Mouse (Mus musculus): Measurements from ENCODE around the gene Carmil1. TPM values are rescaled to one million over a fixed set of nuclear protein-coding genes. Genes with fewer than 3 reads are reported as not detected.
A peak's percentile ranks its signal among the peaks of the same experiment; 100 is the strongest.

Gene Carmil1
- total and polyA plus RNA-seq, 3 experiments: 1.2 to 6.9 (median 4.4) TPM

DNA sequence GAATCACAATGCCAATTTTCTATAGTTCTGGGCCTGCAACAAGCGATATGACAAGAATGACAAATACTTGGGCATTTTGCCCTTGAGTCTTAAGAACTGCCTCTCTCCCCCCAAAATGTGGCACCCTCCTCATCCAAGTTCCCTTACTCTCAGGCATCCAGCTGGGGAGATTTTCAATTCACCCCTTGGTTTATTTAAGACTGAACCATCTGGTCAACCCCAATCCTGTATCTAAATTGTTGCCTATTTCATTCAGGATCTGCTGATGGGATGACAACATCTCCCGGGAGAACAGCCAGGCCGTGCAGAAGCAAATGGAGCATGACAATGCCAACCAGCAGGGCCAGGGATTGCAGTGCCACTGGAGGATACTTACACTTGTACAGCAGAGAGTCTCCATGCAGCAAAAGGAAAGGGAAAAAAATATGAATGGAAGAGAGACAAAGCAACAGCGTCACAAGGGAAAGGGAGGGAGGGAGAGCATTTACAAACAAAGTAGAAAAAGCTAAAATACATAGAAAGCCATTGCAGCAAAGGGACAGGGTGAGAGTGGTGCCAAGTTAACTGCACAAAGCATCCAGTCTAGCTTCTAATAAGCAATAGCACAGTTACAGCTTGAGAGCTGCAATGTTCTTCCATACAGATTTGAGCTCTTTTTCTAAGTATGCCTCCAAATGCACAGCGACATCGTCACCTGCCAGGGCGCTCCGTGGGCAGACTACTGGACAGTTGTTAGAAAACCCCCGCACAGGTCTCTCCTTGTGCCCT lies 231.1 kb downstream of the Carmil1 start:
- DNase-seq: no peak
- no peak overlapping the region for H3K27ac ChIP-seq
- TF ChIP-seq POLR2A (IDR thresholded peaks at IDR 0.05; ENCODE audit: insufficient read depth, low read depth, low read length) (no peak), CTCF (IDR thresholded peaks at IDR 0.05) (no peak), EP300 (IDR thresholded peaks at IDR 0.05; ENCODE audit: insufficient read depth, low read depth, low read length) (no peak)
- H3K4me1 ChIP-seq (ENCODE audit: control insufficient read depth, insufficient read depth, low read length): no peaks in the 10 kb centered on the region
- no peaks in the 10 kb centered on the region for H3K27me3 ChIP-seq (ENCODE audit: control insufficient read depth, insufficient read depth, low read length)
- H3K4me3 ChIP-seq: no peak overlapping the region
- H3K36me3 ChIP-seq (ENCODE audit: control insufficient read depth, insufficient read depth, low read length): no peaks in the 10 kb centered on the region
- no peak overlapping the region for H3K9ac ChIP-seq (ENCODE audit: low read depth, low read length)
- intact Hi-C loops (cut with DNase I): no loop called here
- 82% methylated on average over 9 of the region's 9 CpGs for WGBS
- no peaks in the 10 kb centered on the region for H3K79me2 ChIP-seq (replicated peaks; ENCODE audit: control insufficient read depth, insufficient read depth, low read length)

- Histone ChIP-seq H3K4me3 (no peak overlapping the region), H3K9ac (ENCODE audit: low read depth, low read length) (no peak overlapping the region), H3K27me3 (ENCODE audit: control insufficient read depth, insufficient read depth, low read length) (no peaks in the 10 kb centered on the region), H3K4me1 (ENCODE audit: control insufficient read depth, insufficient read depth, low read length) (no peaks in the 10 kb centered on the region), H3K79me2 (replicated peaks; ENCODE audit: control insufficient read depth, insufficient read depth, low read length) (no peaks in the 10 kb centered on the region), H3K36me3 (ENCODE audit: control insufficient read depth, insufficient read depth, low read length) (no peaks in the 10 kb centered on the region), H3K27ac (no peak overlapping the region)
- no peak for TF ChIP-seq CTCF (IDR thresholded peaks at IDR 0.05)
- no peak for DNase-seq
- intact Hi-C loops (cut with DNase I): no loop called here
- 89% methylated on average over 6 of the region's 6 CpGs for WGBS
These were observed 232.0 kb downstream of the Carmil1 start for GRCm38 (mm10) chr13:24048611-24049010.

GRCm38 (mm10) chr13:24045271-24045670 lies 235.3 kb downstream of the Carmil1 start:
- TF ChIP-seq EP300 (IDR thresholded peaks at IDR 0.05; ENCODE audit: insufficient read depth, low read depth, low read length): no peak
- TF ChIP-seq CTCF (IDR thresholded peaks at IDR 0.05): no peak
- TF ChIP-seq POLR2A (IDR thresholded peaks at IDR 0.05; ENCODE audit: insufficient read depth, low read depth, low read length): no peak
- H3K79me2 ChIP-seq (replicated peaks; ENCODE audit: control insufficient read depth, insufficient read depth, low read length): no peaks in the 10 kb centered on the region
- no peaks in the 10 kb centered on the region for H3K36me3 ChIP-seq (ENCODE audit: control insufficient read depth, insufficient read depth, low read length)
- H3K4me3 ChIP-seq: no peak overlapping the region
- H3K4me1 ChIP-seq (ENCODE audit: control insufficient read depth, insufficient read depth, low read length): no peaks in the 10 kb centered on the region
- intact Hi-C loops (cut with DNase I): no loop called here
- no peaks in the 10 kb centered on the region for H3K27me3 ChIP-seq (ENCODE audit: control insufficient read depth, insufficient read depth, low read length)
- H3K9ac ChIP-seq (ENCODE audit: low read depth, low read length): no peak overlapping the region
- 82% methylated on average over 3 of the region's 3 CpGs for WGBS
- H3K27ac ChIP-seq: no peak overlapping the region
- DNase-seq: no peak

GRCm38 (mm10) chr13:24040221-24040620 lies 240.4 kb downstream of the Carmil1 start:
- H3K4me1 ChIP-seq (ENCODE audit: control insufficient read depth, insufficient read depth, low read length): no peaks in the 10 kb centered on the region
- intact Hi-C loops (cut with DNase I): no loop called here
- H3K36me3 ChIP-seq (ENCODE audit: control insufficient read depth, insufficient read depth, low read length): no peaks in the 10 kb centered on the region
- no peak overlapping the region for H3K27ac ChIP-seq
- H3K4me3 ChIP-seq: no peak overlapping the region
- no peak for DNase-seq
- no peak overlapping the region for H3K9ac ChIP-seq (ENCODE audit: low read depth, low read length)
- no peaks in the 10 kb centered on the region for H3K27me3 ChIP-seq (ENCODE audit: control insufficient read depth, insufficient read depth, low read length)
- no peaks in the 10 kb centered on the region for H3K79me2 ChIP-seq (replicated peaks; ENCODE audit: control insufficient read depth, insufficient read depth, low read length)
- TF ChIP-seq CTCF (IDR thresholded peaks at IDR 0.05) (no peak), POLR2A (IDR thresholded peaks at IDR 0.05; ENCODE audit: insufficient read depth, low read depth, low read length) (no peak), EP300 (IDR thresholded peaks at IDR 0.05; ENCODE audit: insufficient read depth, low read depth, low read length) (no peak)
- 69% methylated on average over 7 of the region's 7 CpGs for WGBS

GRCm38 (mm10) chr13:24037502-24037901 lies 243.1 kb downstream of the Carmil1 start:
- no peak overlapping the region for H3K4me3 ChIP-seq
- H3K4me1 ChIP-seq (ENCODE audit: control insufficient read depth, insufficient read depth, low read length): no peaks in the 10 kb centered on the region
- H3K36me3 ChIP-seq (ENCODE audit: control insufficient read depth, insufficient read depth, low read length): no peaks in the 10 kb centered on the region
- H3K9ac ChIP-seq (ENCODE audit: low read depth, low read length): no peak overlapping the region
- WGBS: 50% methylated on average over 3 of the region's 3 CpGs
- TF ChIP-seq CTCF (IDR thresholded peaks at IDR 0.05) (no peak), EP300 (IDR thresholded peaks at IDR 0.05; ENCODE audit: insufficient read depth, low read depth, low read length) (no peak), POLR2A (IDR thresholded peaks at IDR 0.05; ENCODE audit: insufficient read depth, low read depth, low read length) (no peak)
- H3K27me3 ChIP-seq (ENCODE audit: control insufficient read depth, insufficient read depth, low read length): no peaks in the 10 kb centered on the region
- H3K79me2 ChIP-seq (replicated peaks; ENCODE audit: control insufficient read depth, insufficient read depth, low read length): no peaks in the 10 kb centered on the region
- intact Hi-C loops (cut with DNase I): no loop called here
- DNase-seq: peak in 1 of 2 experiments; percentile 14
- no peak overlapping the region for H3K27ac ChIP-seq

- TF ChIP-seq POLR2A (IDR thresholded peaks at IDR 0.05; ENCODE audit: insufficient read depth, low read depth, low read length) (no peak), EP300 (IDR thresholded peaks at IDR 0.05; ENCODE audit: insufficient read depth, low read depth, low read length) (no peak), CTCF (IDR thresholded peaks at IDR 0.05) (no peak)
- no peak for DNase-seq
- Histone ChIP-seq H3K4me3 (no peak overlapping the region), H3K79me2 (replicated peaks; ENCODE audit: control insufficient read depth, insufficient read depth, low read length) (no peaks in the 10 kb centered on the region), H3K9ac (ENCODE audit: low read depth, low read length) (no peak overlapping the region), H3K36me3 (ENCODE audit: control insufficient read depth, insufficient read depth, low read length) (no peaks in the 10 kb centered on the region), H3K27ac (no peak overlapping the region), H3K4me1 (ENCODE audit: control insufficient read depth, insufficient read depth, low read length) (no peaks in the 10 kb centered on the region), H3K27me3 (ENCODE audit: control insufficient read depth, insufficient read depth, low read length) (no peaks in the 10 kb centered on the region)
- 42% methylated on average over 18 of the region's 18 CpGs for WGBS
- intact Hi-C loops (cut with DNase I): no loop called here
These were observed 244.4 kb downstream of the Carmil1 start for GRCm38 (mm10) chr13:24036150-24036549.
